Mouse (Mus musculus) cerebellum, postnatal 10 days (tissue): ENCODE data around the gene Gm42791.

Experiments used
- DNase-seq, 2 experiments: peaks; one replicate each; pipeline ENCODE4 v3.0.0; 2021; ENCODE audit warnings: mixed read lengths in 2 of 2

Gene Gm42791

GRCm38 (mm10) chr5:149006362-149007294, 11.7 kb upstream of the Gm42791 start:
- DNase-seq, result peak; percentile 100

- DNase-seq, result peak in 1 of 2 experiments; percentile 12
Measured at GRCm38 (mm10) chr5:149005701-149006361, 10.9 kb upstream of the Gm42791 start.

- DNase-seq, result no peak
Measured at GRCm38 (mm10) chr5:149005083-149005482, 10.1 kb upstream of the Gm42791 start.

- no peak for DNase-seq
Measured at GRCm38 (mm10) chr5:149003137-149003536, 8.2 kb upstream of the Gm42791 start.

GRCm38 (mm10) chr5:149002803-149003115, 7.8 kb upstream of the Gm42791 start:
- DNase-seq, result peak; percentile 34 to 42

- DNase-seq, result no peak
Measured at GRCm38 (mm10) chr5:149002034-149002802, 7.3 kb upstream of the Gm42791 start.

- no peak for DNase-seq
Measured at GRCm38 (mm10) chr5:148999802-149000201, 4.9 kb upstream of the Gm42791 start.

GRCm38 (mm10) chr5:148998512-148998911, 3.6 kb upstream of the Gm42791 start:
- no peak for DNase-seq

GRCm38 (mm10) chr5:148996709-148997037, 1.7 kb upstream of the Gm42791 start:
- DNase-seq, result no peak

- peak in 1 of 2 experiments; percentile 40 for DNase-seq
Measured at GRCm38 (mm10) chr5:148995962-148996708, 1.2 kb upstream of the Gm42791 start.

GRCm38 (mm10) chr5:148994311-148994705, 639 bp downstream of the Gm42791 start:
- DNase-seq, result no peak

GRCm38 (mm10) chr5:148992598-148992997, 2.3 kb downstream of the Gm42791 start:
- DNase-seq, result no peak

GRCm38 (mm10) chr5:148990891-148991311, 4.0 kb downstream of the Gm42791 start:
- DNase-seq, result no peak

GRCm38 (mm10) chr5:148989480-148989879, 5.5 kb downstream of the Gm42791 start:
- no peak for DNase-seq

- no peak for DNase-seq
Measured at GRCm38 (mm10) chr5:148984961-148985360, 10.0 kb downstream of the Gm42791 start.

- DNase-seq, result no peak
Measured at GRCm38 (mm10) chr5:148983696-148984095, 11.3 kb downstream of the Gm42791 start.

- no peak for DNase-seq
Measured at GRCm38 (mm10) chr5:148983108-148983664, 11.8 kb downstream of the Gm42791 start.

- DNase-seq, result no peak
Measured at GRCm38 (mm10) chr5:148982396-148982795, 12.6 kb downstream of the Gm42791 start.

GRCm38 (mm10) chr5:148980607-148981006, 14.3 kb downstream of the Gm42791 start:
- no peak for DNase-seq

GRCm38 (mm10) chr5:148978458-148979165, 16.3 kb downstream of the Gm42791 start:
- DNase-seq, result no peak

- DNase-seq, result no peak
Measured at GRCm38 (mm10) chr5:148977698-148978457, 17.1 kb downstream of the Gm42791 start.
